Mouse (Mus musculus): Measurements from ENCODE around the gene Hivep2. TPM values are rescaled to one million over a fixed set of nuclear protein-coding genes. Genes with fewer than 3 reads are reported as not detected.

Gene Hivep2
- polyA plus RNA-seq, 1 experiment from 2014 or later = 6.9 TPM

- peaks cover 3% of the 10 kb centered on the region; the same call in 1 of the 2 replicates for H3K4me1 ChIP-seq
- H3K36me3 ChIP-seq = no peaks in the 10 kb centered on the region
- WGBS = 49% methylated on average over 4 of the region's 4 CpGs
- H3K9me3 ChIP-seq = no peaks in the 10 kb centered on the region
- no peak overlapping the region for H3K4me3 ChIP-seq
- ATAC-seq (ENCODE audit: low FRiP score, low read depth) = no peak
- no peak overlapping the region for H3K4me2 ChIP-seq (replicated peaks)
- no peaks in the 10 kb centered on the region for H3K27me3 ChIP-seq (replicated peaks)
- no peak overlapping the region for H3K9ac ChIP-seq
- no peak overlapping the region for H3K27ac ChIP-seq
These were observed 10.0 kb downstream of the Hivep2 start for GRCm38 (mm10) chr10:13975861-13976260.

- Histone ChIP-seq H3K27ac (no peak overlapping the region), H3K36me3 (no peaks in the 10 kb centered on the region), H3K27me3 (replicated peaks) (no peaks in the 10 kb centered on the region), H3K4me2 (replicated peaks) (no peak overlapping the region), H3K4me1 (peaks cover 3% of the 10 kb centered on the region; the same call in 1 of the 2 replicates), H3K4me3 (no peak overlapping the region), H3K9me3 (no peaks in the 10 kb centered on the region), H3K9ac (no peak overlapping the region)
- no peak for ATAC-seq (ENCODE audit: low FRiP score, low read depth)
- 38% methylated on average over 6 of the region's 6 CpGs for WGBS
These were observed 10.4 kb downstream of the Hivep2 start for GRCm38 (mm10) chr10:13976267-13976666.

- H3K9me3 ChIP-seq = no peaks in the 10 kb centered on the region
- WGBS = 74% methylated on average over 6 of the region's 6 CpGs
- no peaks in the 10 kb centered on the region for H3K27me3 ChIP-seq (replicated peaks)
- H3K9ac ChIP-seq = no peak overlapping the region
- no peaks in the 10 kb centered on the region for H3K36me3 ChIP-seq
- ATAC-seq (ENCODE audit: low FRiP score, low read depth) = no peak; the same call in 1 of the 2 replicates
- H3K4me1 ChIP-seq = peaks cover 10% of the 10 kb centered on the region
- H3K4me2 ChIP-seq (replicated peaks) = peak overlapping the region; percentile 86
- peak overlapping the region; percentile 55; the same call in 1 of the 2 replicates for H3K4me3 ChIP-seq
- H3K27ac ChIP-seq = no peak overlapping the region
These were observed 16.4 kb downstream of the Hivep2 start for GRCm38 (mm10) chr10:13982271-13982670.

GRCm38 (mm10) chr10:13982769-13983381 is 17.0 kb downstream of the Hivep2 start:
- H3K9ac ChIP-seq = peak overlapping the region; percentile 77
- peaks cover 10% of the 10 kb centered on the region for H3K4me1 ChIP-seq
- H3K9me3 ChIP-seq = no peaks in the 10 kb centered on the region
- no peaks in the 10 kb centered on the region for H3K27me3 ChIP-seq (replicated peaks)
- ATAC-seq (ENCODE audit: low FRiP score, low read depth) = peak; percentile 85
- peak overlapping the region; percentile 64; the same call in 1 of the 2 replicates for H3K27ac ChIP-seq
- no peaks in the 10 kb centered on the region for H3K36me3 ChIP-seq
- under 1% methylated on average over 34 of the region's 34 CpGs for WGBS
- H3K4me3 ChIP-seq = peak overlapping the region; percentile 55
- peak overlapping the region; percentile 86 for H3K4me2 ChIP-seq (replicated peaks)

GRCm38 (mm10) chr10:13983631-13984030 is 17.8 kb downstream of the Hivep2 start:
- 33% methylated on average over 12 of the region's 12 CpGs for WGBS
- ATAC-seq (ENCODE audit: low FRiP score, low read depth) = no peak
- H3K9ac ChIP-seq = no peak overlapping the region
- peak overlapping the region; percentile 86 for H3K4me2 ChIP-seq (replicated peaks)
- H3K27me3 ChIP-seq (replicated peaks) = no peaks in the 10 kb centered on the region
- no peak overlapping the region for H3K4me3 ChIP-seq
- H3K36me3 ChIP-seq = no peaks in the 10 kb centered on the region
- H3K27ac ChIP-seq = no peak overlapping the region
- H3K4me1 ChIP-seq = peaks cover 10% of the 10 kb centered on the region
- H3K9me3 ChIP-seq = no peaks in the 10 kb centered on the region

GRCm38 (mm10) chr10:13984233-13984632 is 18.4 kb downstream of the Hivep2 start:
- Histone ChIP-seq H3K4me3 (no peak overlapping the region), H3K9ac (no peak overlapping the region), H3K36me3 (no peaks in the 10 kb centered on the region), H3K4me1 (peaks cover 10% of the 10 kb centered on the region), H3K27me3 (replicated peaks) (no peaks in the 10 kb centered on the region), H3K9me3 (no peaks in the 10 kb centered on the region), H3K4me2 (replicated peaks) (no peak overlapping the region), H3K27ac (no peak overlapping the region)
- ATAC-seq (ENCODE audit: low FRiP score, low read depth) = no peak

- 94% methylated on average over 2 of the region's 2 CpGs for WGBS
These were observed 20.7 kb downstream of the Hivep2 start for GRCm38 (mm10) chr10:13986539-13986938.

GRCm38 (mm10) chr10:13987336-13987735 is 21.5 kb downstream of the Hivep2 start:
- ATAC-seq (ENCODE audit: low FRiP score, low read depth) = no peak
- Histone ChIP-seq H3K27me3 (replicated peaks) (no peaks in the 10 kb centered on the region), H3K36me3 (no peaks in the 10 kb centered on the region), H3K4me2 (replicated peaks) (no peak overlapping the region), H3K9ac (no peak overlapping the region), H3K27ac (no peak overlapping the region), H3K4me3 (no peak overlapping the region), H3K9me3 (no peaks in the 10 kb centered on the region), H3K4me1 (peaks cover 10% of the 10 kb centered on the region)
- 85% methylated on average over 3 of the region's 3 CpGs for WGBS

More at GRCm38 (mm10) chr10:13986539-13986938, 20.7 kb downstream of the Hivep2 start:
- Histone ChIP-seq H3K27ac (no peak overlapping the region), H3K27me3 (replicated peaks) (no peaks in the 10 kb centered on the region), H3K4me2 (replicated peaks) (no peak overlapping the region), H3K9ac (no peak overlapping the region), H3K36me3 (no peaks in the 10 kb centered on the region), H3K4me1 (peaks cover 10% of the 10 kb centered on the region), H3K4me3 (no peak overlapping the region), H3K9me3 (no peaks in the 10 kb centered on the region)
- ATAC-seq (ENCODE audit: low FRiP score, low read depth) = no peak

- Histone ChIP-seq H3K27ac (no peak overlapping the region), H3K9me3 (no peaks in the 10 kb centered on the region), H3K4me3 (no peak overlapping the region), H3K27me3 (replicated peaks) (no peaks in the 10 kb centered on the region), H3K9ac (no peak overlapping the region), H3K4me1 (peaks cover 6% of the 10 kb centered on the region), H3K36me3 (no peaks in the 10 kb centered on the region), H3K4me2 (replicated peaks) (no peak overlapping the region)
- 58% methylated on average over 9 of the region's 9 CpGs for WGBS
- no peak for ATAC-seq (ENCODE audit: low FRiP score, low read depth)
These were observed 22.4 kb downstream of the Hivep2 start for GRCm38 (mm10) chr10:13988280-13988679.

GRCm38 (mm10) chr10:13988757-13989156 is 22.9 kb downstream of the Hivep2 start:
- Histone ChIP-seq H3K27ac (no peak overlapping the region), H3K4me1 (peaks cover 3% of the 10 kb centered on the region), H3K27me3 (replicated peaks) (no peaks in the 10 kb centered on the region), H3K9me3 (no peaks in the 10 kb centered on the region), H3K9ac (no peak overlapping the region), H3K4me3 (no peak overlapping the region), H3K4me2 (replicated peaks) (no peak overlapping the region), H3K36me3 (no peaks in the 10 kb centered on the region)
- ATAC-seq (ENCODE audit: low FRiP score, low read depth) = no peak
- 81% methylated on average over 4 of the region's 4 CpGs for WGBS

- no peaks in the 10 kb centered on the region for H3K9me3 ChIP-seq
- H3K4me3 ChIP-seq = no peak overlapping the region
- H3K27me3 ChIP-seq (replicated peaks) = no peaks in the 10 kb centered on the region
- no peak overlapping the region for H3K9ac ChIP-seq
- 85% methylated on average over 2 of the region's 2 CpGs for WGBS
- H3K4me2 ChIP-seq (replicated peaks) = no peak overlapping the region
- no peaks in the 10 kb centered on the region for H3K36me3 ChIP-seq
- no peaks in the 10 kb centered on the region for H3K4me1 ChIP-seq
- ATAC-seq (ENCODE audit: low FRiP score, low read depth) = no peak
- no peak overlapping the region for H3K27ac ChIP-seq
These were observed 25.0 kb downstream of the Hivep2 start for GRCm38 (mm10) chr10:13990842-13991241.

GRCm38 (mm10) chr10:13993411-13993810 is 27.5 kb downstream of the Hivep2 start:
- Histone ChIP-seq H3K27ac (no peak overlapping the region), H3K9me3 (no peaks in the 10 kb centered on the region), H3K27me3 (replicated peaks) (no peaks in the 10 kb centered on the region), H3K36me3 (no peaks in the 10 kb centered on the region), H3K9ac (no peak overlapping the region), H3K4me1 (no peaks in the 10 kb centered on the region), H3K4me2 (replicated peaks) (no peak overlapping the region), H3K4me3 (no peak overlapping the region)
- WGBS = 88% methylated on average over 6 of the region's 6 CpGs
- no peak for ATAC-seq (ENCODE audit: low FRiP score, low read depth)

GRCm38 (mm10) chr10:13997336-13997735 is 31.5 kb downstream of the Hivep2 start:
- Histone ChIP-seq H3K9ac (no peak overlapping the region), H3K4me2 (replicated peaks) (no peak overlapping the region), H3K27ac (no peak overlapping the region), H3K36me3 (no peaks in the 10 kb centered on the region), H3K9me3 (no peaks in the 10 kb centered on the region), H3K4me1 (no peaks in the 10 kb centered on the region), H3K4me3 (no peak overlapping the region), H3K27me3 (replicated peaks) (no peaks in the 10 kb centered on the region)
- no peak for ATAC-seq (ENCODE audit: low FRiP score, low read depth)
- 84% methylated on average over 4 of the region's 4 CpGs for WGBS
